Mouse (Mus musculus) CD4-positive helper T cell, adult 2 months (primary cell): ENCODE measurements at regions not wholly inside any gene's neighbourhood (a gene's known extent, or its start where the extent isn't known, plus 50 kb on each side); places are given as distances from the start of the nearest gene placed in this dataset.

Experiments
- DNase-seq: peaks from one replicate; pipeline ENCODE4 v3.0.0-alpha.2; 2012; ENCODE audit warnings: low read depth, missing footprints, low spot score

DNA sequence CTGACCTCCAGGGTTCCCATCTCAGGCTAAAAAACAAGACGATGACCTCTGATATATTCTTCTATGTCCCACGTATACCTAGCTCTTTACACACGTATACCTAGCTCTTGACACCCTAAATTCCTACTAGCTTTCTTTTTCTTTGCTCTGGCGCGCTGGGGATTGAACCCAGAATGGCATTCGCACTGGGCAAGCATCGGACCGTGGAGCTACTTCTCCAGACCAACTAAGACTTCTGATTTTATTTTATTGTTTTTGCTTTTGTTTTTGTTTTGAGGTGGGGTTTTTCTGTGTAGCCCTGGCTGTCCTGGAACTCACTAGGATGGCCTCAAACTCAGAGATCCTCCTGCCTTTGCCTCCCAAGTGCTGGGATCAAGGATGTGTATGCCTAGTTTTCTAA is 112.8 kb upstream of the Cpm start:
- no peak for DNase-seq

DNA sequence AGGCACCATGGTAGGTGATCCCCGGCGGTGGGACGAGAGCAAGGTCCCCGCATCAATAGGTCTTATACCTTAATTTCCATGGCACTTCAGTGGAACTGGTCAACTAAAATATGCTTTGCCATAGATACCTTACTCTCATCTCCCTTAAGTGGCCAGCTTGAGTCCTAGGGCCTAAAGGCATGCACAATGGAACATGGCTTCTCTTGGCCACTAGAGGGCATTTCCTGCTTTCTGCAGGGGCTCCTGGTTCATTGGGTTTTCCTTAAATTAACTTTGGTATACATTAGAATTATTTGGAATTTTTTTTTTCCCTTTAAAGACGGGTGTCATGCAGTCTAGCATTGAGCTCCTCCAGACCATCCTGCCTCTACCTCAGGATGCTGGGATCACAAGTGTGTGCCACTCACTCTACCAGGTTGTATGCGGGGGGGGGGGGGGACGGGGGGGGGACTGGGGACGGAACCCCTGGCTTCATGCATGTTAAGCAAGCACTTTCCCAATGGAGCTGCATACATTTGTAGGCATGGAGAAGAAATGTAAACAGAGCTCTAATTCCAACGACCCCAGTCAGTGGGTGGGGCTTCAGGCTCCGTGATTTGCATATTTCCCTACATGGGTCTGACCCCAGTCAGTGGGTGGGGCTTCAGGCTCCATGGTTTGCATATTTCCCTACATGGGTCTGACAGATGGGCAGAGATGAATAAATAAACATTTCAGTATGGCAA is 113.4 kb upstream of the Cpm start:
- DNase-seq: peak; percentile 49

DNA sequence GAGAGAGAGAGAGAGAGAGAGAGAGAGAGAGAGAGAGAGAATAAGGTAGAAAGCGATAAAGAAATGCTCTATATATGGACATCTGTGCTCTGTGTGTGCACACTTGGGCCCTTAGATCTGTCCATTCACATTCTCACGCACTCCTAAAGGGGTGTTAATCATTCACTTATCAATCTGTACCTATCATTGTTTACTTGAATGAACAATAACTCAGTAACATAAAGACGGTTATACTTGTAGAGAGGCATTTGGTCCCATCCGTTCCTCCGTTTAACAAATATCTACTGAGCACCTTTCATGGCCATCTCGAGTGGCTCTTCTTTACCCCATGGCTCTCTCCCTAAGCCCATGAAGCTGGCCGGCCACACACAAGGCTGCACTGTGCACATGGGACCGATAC is 114.3 kb upstream of the Cpm start:
- no peak for DNase-seq

DNA sequence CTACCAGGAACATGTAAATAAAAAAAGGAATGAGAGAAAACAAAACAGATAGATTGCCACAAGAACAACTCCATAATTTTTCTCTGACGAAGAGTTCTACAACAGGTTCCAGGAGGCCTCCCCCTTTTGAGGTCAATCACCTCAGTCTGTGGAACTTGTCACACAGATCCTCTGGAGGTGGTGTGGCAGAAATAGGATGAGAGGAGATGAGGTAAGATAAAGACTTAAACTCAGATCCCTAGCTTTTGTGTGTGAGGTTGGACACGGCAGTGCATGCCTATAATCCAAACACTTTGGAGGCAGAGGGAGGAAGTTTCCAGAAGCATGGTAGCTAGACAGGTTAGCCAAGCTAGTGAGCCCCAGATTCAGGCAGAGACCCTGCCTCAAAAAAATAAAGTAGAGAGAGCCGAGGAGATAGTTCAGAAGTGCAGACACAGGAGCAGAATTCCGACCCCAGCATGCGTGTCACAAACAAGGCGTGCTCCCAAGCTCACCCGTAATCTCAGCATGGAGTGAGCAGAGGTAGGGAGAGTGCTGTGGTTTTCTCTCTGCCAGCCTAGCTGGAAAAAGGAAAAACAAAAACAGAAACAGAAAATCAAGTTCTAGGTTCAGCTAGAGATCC is 115.3 kb upstream of the Cpm start:
- DNase-seq: no peak

DNA sequence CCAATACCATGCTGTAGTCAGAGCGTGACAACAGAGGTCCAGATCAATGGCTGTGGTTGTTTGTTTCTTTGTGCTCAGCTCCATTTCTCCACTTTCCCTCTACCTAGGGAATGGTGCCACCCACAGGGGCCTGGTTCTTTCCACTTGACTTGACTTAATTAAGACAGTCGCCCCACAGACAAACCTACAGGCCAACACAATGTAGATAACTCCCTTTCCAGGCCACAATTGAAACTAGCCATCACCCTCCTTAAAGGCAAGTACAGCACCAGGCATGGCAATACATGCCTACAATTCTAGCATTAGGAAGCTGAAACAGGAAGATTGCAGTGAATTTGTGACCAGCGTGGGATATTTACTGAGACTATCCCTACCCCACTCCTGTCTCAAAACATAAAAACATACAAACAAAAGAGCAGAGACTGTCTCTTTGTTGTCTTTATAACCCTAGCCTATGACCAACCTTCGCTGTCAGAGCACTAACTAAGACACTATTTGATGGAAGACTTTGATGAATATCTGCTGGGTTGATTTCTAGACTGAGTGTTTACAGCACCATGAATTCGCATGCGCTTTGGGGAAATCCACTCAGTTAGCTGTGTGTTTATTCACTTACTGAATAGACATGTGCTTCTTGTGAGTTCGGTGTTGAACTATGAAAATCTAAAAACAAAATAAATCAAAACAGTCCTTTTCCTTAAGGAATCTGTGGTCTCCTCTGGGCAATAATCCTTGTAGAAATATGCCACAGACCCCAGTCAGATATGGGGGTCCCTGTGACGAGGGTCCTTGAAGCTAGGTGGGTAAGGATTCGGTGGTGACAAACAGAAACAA is 116.7 kb upstream of the Cpm start:
- DNase-seq: no peak

DNA sequence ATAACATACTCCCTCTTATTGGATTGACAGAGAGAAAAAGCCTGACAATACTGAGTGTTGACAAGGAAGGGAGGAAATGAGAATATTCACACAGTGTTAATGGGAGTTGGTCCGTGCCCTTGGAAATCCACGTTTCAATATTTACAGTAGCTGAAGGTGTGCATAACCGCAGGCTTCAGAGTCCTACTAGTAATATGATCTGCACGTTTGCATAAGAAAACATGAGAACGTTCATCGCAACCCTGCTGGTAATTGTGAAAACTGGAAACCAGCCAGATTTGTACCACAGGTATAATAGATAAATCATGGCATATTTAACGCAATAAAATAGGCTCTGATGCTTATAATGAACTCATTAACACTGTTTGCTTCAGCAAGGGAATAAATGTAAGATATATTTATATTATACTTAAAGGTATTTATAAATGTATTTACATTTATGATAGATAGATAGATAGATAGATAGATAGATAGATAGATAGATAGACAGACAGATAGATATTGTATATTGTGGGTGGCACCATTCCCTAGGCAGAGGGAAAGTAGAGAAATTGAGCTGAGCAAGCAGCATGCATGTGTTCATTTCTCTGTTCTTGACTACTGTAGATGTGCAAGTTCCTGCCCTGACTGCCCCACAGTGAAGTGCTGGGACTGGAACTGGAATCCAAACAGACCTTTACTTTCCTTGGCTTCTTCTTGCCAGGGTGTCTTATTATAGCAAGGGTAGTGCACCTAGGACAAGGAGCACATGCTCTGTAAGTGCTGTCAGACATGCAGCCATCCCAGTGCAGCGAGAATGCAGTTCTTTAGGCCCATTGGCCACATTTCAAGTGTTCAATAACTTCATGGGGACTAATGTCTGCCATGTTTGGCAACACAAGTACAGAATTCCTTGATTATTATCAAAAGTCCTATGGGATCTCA is 117.6 kb upstream of the Cpm start:
- no peak for DNase-seq

DNA sequence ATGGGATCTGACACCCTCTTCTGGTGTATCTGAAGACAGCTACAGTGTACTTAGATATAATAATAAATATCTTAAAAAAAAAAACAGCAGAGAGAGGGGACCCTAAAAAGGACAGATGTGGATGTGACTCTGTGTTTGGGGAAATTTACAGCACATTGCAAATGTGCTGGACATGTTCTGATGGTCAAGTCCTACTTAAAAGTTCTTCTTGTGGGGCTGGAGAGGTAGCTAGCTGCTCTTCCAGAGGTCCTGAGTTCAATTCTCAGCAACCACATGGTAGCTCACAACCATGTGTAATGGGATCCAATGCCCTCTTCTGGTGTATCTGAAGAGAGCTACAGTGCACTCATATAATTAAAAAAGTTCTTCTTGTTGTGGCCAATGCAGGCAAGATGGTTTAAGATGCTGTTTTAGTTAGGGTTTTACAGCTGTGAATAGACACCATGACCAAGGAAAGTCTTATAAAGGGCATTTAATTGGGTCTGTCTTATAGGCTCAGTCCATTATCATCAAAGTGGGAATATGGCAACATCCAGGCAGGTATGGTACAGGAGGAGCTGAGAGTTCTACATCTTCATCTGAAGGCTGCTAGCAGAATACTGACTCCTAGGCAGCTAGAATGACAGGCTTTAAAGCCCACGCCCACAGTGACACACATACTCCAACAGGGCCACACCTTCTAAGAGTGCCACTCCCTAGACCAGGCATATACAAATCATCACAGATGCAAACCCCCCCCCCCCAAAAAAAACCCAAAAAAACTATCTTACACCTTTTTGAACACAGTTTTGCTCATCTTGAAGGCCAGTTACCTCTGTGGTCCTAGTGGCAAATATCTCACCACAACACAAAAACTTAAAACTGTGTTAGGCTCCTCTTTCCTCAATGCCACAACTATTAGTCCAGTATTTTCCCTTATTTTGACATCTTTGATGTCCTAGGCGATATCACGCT is 118.5 kb upstream of the Cpm start:
- DNase-seq: no peak

DNA sequence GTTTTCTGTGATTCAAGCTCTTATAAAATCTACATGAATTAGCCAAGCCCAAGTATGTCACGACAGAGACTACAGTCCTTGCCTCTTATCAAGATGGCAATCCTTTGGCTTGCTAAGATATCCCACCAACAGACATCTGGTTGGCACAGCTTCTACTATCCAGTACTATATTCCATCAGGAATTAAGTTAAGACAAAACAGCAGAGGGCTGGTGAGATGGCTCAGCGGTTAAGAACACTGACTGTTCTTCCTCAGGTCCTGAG is 119.1 kb upstream of the Cpm start:
- DNase-seq: no peak

DNA sequence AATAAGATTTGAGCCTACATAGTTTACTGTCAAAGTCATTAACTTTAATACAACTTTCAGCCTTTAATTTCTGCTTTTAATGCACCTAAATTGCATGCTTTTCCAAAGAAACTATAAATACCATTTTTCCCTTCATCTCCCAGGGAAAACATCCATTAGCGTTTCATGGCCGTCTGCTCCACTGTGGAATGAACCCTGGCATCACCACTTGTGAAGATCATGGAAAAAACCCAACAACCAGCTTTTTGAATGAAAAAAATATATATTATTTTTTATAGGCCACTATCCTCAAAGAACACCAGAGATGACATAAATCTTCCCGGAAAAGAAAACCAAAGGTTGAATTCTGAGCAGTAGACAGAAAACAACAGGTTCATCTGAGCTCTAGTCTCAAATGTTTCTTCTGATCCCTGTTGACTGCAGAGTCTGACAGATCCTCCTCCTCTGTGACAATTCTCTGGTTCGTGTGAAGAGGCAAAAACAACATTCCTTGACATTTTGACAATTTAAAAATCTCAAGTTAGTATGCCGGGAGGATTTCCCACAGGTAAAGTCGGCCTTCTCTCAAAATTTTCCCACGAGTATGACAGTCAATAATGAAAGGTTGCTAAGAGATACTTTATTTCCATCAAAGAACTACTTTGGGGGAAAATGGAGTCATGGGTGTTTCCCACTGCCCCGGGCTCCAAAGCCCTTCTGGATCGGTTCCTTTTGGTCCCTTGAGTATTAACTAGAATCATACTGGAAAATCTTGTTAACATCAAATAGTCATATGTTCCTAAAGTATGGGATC is 119.7 kb upstream of the Cpm start:
- no peak for DNase-seq

DNA sequence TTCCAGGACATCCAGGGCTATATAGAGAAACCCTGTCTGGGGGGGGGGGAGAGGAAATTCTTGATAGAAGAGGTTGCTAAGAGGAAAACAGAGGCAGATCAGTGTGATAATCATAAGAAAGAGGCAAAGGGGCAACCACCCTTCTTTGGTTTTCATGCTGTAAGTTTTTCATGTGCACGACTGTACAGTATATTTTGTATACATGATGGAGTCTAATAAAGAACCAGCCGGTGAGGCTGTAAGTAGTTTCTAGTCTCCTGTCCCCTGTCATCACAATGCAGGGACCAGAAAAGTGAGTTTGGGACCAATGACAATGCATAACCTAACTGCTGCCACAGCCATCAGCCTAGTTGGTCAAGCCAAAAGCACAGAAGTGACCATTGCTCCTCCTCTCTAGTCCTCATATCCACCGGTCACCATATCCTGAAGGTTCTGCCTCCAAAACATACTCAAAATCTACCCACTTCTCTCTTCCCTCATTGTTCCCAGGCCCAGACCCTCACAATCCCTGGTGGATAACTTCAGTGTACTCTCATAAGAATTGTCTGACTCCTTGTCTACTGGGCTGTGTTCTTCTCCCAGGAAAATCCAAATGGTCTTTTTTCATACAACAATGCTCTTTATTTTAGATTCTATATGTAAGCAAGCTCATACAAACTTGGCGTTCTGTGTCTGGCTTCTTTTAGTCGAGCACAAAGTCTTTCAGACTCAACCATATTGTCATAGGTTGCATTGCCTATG is 122.9 kb upstream of the Cpm start:
- DNase-seq: no peak

DNA sequence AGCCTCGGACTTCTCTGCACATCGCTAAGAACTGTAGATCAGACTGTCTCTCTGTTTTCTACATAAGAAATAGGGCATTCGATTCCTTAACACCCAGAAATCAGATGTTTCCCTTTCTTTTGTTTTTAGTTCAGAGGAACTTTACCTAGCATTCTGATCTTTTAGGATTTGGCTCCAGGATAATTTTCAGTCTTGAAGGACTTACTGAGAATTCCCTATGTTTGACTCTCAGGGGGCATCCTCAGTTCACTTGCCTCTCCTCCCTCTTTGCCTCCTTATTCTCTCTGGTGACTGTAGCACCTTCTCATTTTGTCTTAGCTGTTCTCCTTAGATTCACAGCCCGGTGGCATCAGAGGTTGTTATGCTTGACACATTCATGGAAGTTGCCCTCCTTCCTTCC is 123.8 kb upstream of the Cpm start:
- DNase-seq: no peak

DNA sequence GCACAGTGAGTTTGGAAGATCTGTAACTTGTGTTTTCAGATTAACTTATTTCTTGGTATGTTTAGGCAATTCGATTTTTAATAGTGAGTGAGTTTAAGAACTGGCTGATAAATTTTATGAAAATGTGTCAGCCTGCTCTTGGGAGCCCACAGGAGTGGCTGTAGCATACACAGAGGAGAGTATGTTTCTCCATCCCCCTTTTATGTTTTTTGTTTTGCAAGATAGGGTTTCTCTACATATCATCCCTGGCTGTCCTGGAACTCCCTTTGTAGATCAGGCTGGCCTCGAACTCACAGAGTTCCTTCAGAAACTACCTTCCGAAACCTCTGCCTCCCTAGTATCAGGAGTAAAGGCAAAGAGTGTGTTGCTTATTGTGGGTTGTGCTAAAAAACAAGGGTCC is 124.2 kb upstream of the Cpm start:
- DNase-seq: no peak

DNA sequence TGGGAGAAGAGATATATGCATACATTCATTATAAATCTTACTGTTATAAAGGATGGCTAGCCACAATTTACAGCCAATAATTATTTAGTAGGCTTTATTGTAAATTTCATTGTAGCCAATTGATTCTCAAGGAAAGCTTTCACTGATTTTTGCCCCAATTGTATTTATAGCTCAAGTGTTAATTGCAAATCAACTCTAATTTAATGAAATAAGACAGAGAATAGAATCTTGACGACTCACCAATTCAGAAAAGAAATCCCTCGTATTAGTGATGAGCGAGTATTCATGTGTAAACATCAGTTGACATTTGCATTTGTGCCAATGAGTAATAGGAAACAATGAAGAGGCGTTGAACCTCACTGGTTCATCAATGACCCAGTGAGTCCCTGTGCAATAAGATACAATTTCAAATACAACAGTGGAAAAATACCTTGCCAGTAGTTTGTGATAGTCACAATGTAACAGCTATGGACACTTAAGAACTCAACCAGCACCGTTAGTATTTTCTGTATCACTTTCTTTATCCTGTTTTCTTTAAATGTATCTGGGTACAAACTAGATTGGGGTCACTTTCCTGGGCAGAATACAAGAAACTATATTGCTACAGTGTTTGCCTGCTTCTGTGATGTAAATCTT is 124.6 kb upstream of the Cpsf6 start:
- no peak for DNase-seq

DNA sequence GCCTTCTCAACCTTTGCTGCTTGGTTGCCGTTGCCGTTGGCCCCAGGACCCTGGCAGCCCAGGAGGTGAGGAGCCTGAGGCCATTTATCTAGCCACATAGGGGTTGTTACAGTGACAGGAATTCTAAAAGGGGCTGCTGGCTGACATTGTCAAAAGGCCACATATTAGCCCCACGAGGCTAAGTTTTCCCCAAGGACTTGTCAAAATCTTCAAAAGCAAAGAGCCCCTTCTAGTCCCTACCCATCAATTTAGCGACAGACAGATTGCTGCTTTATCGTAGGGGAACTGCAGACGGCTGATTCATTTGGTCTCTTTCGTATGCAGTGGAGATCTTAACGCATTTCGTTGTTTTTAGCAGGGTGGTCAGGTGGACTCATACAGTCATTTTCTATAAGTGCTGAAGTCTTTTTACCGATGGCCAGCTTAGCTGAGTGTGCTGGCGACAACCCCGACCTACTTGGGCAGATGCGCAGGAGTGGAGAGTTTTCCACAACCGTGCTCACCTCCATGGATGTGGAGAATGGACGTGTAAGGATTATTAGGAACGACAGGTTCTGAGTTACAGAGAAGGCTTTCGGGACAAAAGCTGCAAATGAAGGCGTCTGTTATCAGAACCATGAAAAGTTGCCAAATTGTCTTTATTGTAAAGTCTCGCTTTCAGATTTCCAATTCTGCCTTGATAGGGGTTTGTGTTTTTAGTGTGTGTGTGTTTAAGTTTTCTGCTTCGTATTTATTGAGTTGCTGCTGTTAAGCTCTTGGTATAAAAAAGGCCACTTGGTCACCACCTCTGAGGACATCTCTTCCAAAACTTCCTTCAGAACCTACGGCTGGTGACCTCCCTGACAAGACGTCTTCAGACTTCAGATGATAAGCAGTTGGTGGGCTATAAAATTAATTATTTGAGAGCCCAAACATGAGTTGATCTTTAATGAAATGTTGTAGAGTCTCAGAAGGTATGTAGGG is 123.7 kb upstream of the Cpsf6 start:
- DNase-seq: no peak

DNA sequence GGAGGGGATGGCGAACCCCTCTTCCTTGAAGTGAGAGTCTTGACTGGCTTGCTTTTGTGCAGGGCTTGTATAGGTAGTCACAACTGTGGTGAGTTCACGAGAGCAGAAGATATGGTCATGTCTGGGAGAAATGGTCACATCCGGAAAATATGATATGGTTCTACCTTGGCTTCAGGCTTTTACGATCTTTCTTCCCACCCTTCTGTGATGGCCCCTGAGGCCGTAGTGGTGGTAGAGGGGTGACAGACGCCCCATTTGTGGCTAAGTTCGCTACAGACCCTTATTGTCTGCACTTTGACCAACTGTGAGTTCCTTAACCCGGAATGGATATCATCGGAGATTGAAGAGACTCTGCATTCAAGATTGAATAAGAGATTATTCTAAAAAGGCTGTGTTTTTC is 122.9 kb upstream of the Cpsf6 start:
- no peak for DNase-seq

DNA sequence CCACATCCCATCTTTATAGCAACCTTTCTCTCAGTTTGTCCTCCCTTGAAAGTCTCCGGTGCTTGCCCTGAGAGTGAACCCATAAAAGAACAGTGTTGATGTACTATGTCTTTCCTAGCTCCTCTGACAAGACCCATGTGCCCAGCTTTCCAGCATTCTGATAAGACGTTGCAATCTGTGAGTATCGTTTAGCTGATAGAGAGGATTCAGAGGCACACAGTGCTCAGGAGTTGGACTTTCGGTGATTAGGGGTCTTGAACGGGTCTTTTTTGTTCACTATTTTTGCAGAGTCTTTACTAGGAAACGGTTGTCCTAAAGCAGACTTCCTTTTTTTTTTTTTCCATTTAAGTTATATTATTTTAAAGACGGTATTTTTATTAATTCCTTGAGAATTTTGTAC is 122.3 kb upstream of the Cpsf6 start:
- no peak for DNase-seq

DNA sequence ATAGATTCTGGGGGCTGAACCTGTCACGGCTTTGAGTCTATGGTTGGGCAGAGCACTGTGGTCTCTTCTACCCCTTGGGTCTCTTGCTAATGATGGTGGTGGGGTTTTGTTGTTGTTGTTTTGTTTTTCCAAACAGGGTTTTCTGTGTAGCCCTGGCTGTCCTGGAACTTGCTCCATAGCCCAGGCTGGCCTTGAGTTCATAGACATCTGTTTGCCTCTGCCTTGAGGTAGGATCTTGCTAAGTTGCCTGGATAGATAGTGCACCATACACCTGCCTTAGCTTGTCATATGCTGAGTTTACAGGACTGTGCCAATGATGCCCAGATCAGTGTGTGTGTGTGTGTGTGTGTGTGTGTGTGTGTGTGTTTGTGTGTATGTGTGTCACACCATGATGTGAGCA is 121.6 kb upstream of the Cpsf6 start:
- no peak for DNase-seq
